Mouse (Mus musculus): ENCODE results near the gene Abcg1.

Abcg1 gene

GRCm38 (mm10) chr17:31040421-31040820, 17.1 kb upstream of the Abcg1 start:
- no peak for DNase-seq (ENCODE audit: low spot score in 2 of 2)

GRCm38 (mm10) chr17:31042751-31043150, 14.7 kb upstream of the Abcg1 start:
- DNase-seq (ENCODE audit: low spot score in 2 of 2) = no peak

GRCm38 (mm10) chr17:31057891-31058744, 643 bp downstream of the Abcg1 start:
- peak in 1 of 2 experiments; percentile 31 for DNase-seq (ENCODE audit: low spot score in 2 of 2)

GRCm38 (mm10) chr17:31058745-31059085, 1.2 kb downstream of the Abcg1 start:
- DNase-seq (ENCODE audit: low spot score in 2 of 2) = peak; percentile 79 to 85

GRCm38 (mm10) chr17:31060196-31060587, 2.7 kb downstream of the Abcg1 start:
- no peak for DNase-seq (ENCODE audit: low spot score in 2 of 2)

- DNase-seq (ENCODE audit: low spot score in 2 of 2) = no peak
Measured at GRCm38 (mm10) chr17:31060588-31061345, 3.3 kb downstream of the Abcg1 start.

GRCm38 (mm10) chr17:31061346-31062095, 4.0 kb downstream of the Abcg1 start:
- no peak for DNase-seq (ENCODE audit: low spot score in 2 of 2)

- no peak for DNase-seq (ENCODE audit: low spot score in 2 of 2)
Measured at GRCm38 (mm10) chr17:31066058-31066457, 8.6 kb downstream of the Abcg1 start.

GRCm38 (mm10) chr17:31067051-31067450, 9.6 kb downstream of the Abcg1 start:
- peak in 1 of 2 experiments; percentile 38 for DNase-seq (ENCODE audit: low spot score in 2 of 2)

- DNase-seq (ENCODE audit: low spot score in 2 of 2) = no peak
Measured at GRCm38 (mm10) chr17:31069121-31069520, 11.6 kb downstream of the Abcg1 start.

- no peak for DNase-seq (ENCODE audit: low spot score in 2 of 2)
Measured at GRCm38 (mm10) chr17:31069845-31070244, 12.4 kb downstream of the Abcg1 start.

GRCm38 (mm10) chr17:31070403-31071185, 13.1 kb downstream of the Abcg1 start:
- DNase-seq (ENCODE audit: low spot score in 2 of 2) = no peak

- no peak for DNase-seq (ENCODE audit: low spot score in 2 of 2)
Measured at GRCm38 (mm10) chr17:31071421-31072301, 14.2 kb downstream of the Abcg1 start.

GRCm38 (mm10) chr17:31072872-31073271, 15.4 kb downstream of the Abcg1 start:
- no peak for DNase-seq (ENCODE audit: low spot score in 2 of 2)

- peak; percentile 78 to 82 for DNase-seq (ENCODE audit: low spot score in 2 of 2)
Measured at GRCm38 (mm10) chr17:31073273-31074052, 16.0 kb downstream of the Abcg1 start.

GRCm38 (mm10) chr17:31074053-31074590, 16.6 kb downstream of the Abcg1 start:
- no peak for DNase-seq (ENCODE audit: low spot score in 2 of 2)

GRCm38 (mm10) chr17:31074666-31075065, 17.2 kb downstream of the Abcg1 start:
- DNase-seq (ENCODE audit: low spot score in 2 of 2) = no peak

GRCm38 (mm10) chr17:31075471-31075870, 18.0 kb downstream of the Abcg1 start:
- no peak for DNase-seq (ENCODE audit: low spot score in 2 of 2)

GRCm38 (mm10) chr17:31077561-31077960, 20.1 kb downstream of the Abcg1 start:
- no peak for DNase-seq (ENCODE audit: low spot score in 2 of 2)

All from frontal cortex, postnatal 36 days (tissue).